8 mouse cellular contexts compared by ENCODE assay signal in genomic region chr8:121668553-121668952, GRCm38 (mm10). TPM values are rescaled to one million over a fixed set of nuclear protein-coding genes. Genes with fewer than 3 reads are reported as not detected.
DNase-seq lines count a peak whose midpoint lies in the region; ATAC-seq lines count a peak whose summit lies in the region.
"Had no signal": no experiment of that assay in that cellular context is flagged by ENCODE, and none has a peak within 500 bp of the region (broad histone marks: within the 10 kb centered on the region; RNA-seq: fewer than 3 reads in every experiment).

No protein-coding gene starts in this region.

- no peak overlapping the region for H3K4me2 ChIP-seq in neural tube, embryonic 12.5 days (replicated peaks)
- H3K4me2 ChIP-seq in neural tube, embryonic 15.5 days, result no peak overlapping the region
- peak overlapping the region; percentile 24; the same call in 1 of the 2 replicates for H3K4me2 ChIP-seq in forebrain, embryonic 13.5 days
- H3K4me2 ChIP-seq in intestine, embryonic 16.5 days (ENCODE audit: low read depth, low read length), result no peak overlapping the region
- H3K4me2 ChIP-seq in stomach, embryonic 16.5 days (ENCODE audit: low read depth, low read length), result no peak overlapping the region
- H3K4me2 ChIP-seq: liver, embryonic 13.5 days had no signal

- no peak overlapping the region for H3K27ac ChIP-seq in neural tube, embryonic 12.5 days
- H3K27ac ChIP-seq in neural tube, embryonic 15.5 days (replicated peaks), result no peak overlapping the region
- H3K27ac ChIP-seq in forebrain, embryonic 13.5 days, result peak overlapping the region; percentile 79
- peak overlapping the region; percentile 54 for H3K27ac ChIP-seq in intestine, embryonic 16.5 days (ENCODE audit: low read length)
- peak overlapping the region; percentile 60 for H3K27ac ChIP-seq in stomach, embryonic 16.5 days (ENCODE audit: low read length)
- H3K27ac ChIP-seq: liver, embryonic 13.5 days had no signal

- no peaks in the 10 kb centered on the region; the same call in 1 of the 2 replicates for H3K27me3 ChIP-seq in neural tube, embryonic 12.5 days (replicated peaks)
- no peaks in the 10 kb centered on the region for H3K27me3 ChIP-seq in neural tube, embryonic 15.5 days (replicated peaks)
- 0 out of 2 replicates have a peak, but pooled peaks cover 3% of the 10 kb centered on the region for H3K27me3 ChIP-seq in forebrain, embryonic 13.5 days
- H3K27me3 ChIP-seq in intestine, embryonic 16.5 days (replicated peaks; ENCODE audit: control insufficient read depth, insufficient read depth, low read length), result no peaks in the 10 kb centered on the region
- H3K27me3 ChIP-seq in stomach, embryonic 16.5 days (ENCODE audit: control insufficient read depth, insufficient read depth, low read length), result no peaks in the 10 kb centered on the region

- H3K9me3 ChIP-seq in neural tube, embryonic 12.5 days, result no peaks in the 10 kb centered on the region
- no peaks in the 10 kb centered on the region for H3K9me3 ChIP-seq in neural tube, embryonic 15.5 days (replicated peaks)
- no peaks in the 10 kb centered on the region for H3K9me3 ChIP-seq in forebrain, embryonic 13.5 days (replicated peaks)
- no peaks in the 10 kb centered on the region for H3K9me3 ChIP-seq in intestine, embryonic 16.5 days (ENCODE audit: control insufficient read depth, low read length)
- no peaks in the 10 kb centered on the region for H3K9me3 ChIP-seq in stomach, embryonic 16.5 days (replicated peaks; ENCODE audit: control insufficient read depth, low read length)
- H3K9me3 ChIP-seq: liver, embryonic 13.5 days had no signal

- no peak for DNase-seq in liver
- no peak for DNase-seq in testis, postnatal 10 days (ENCODE audit: low spot score)
- DNase-seq: liver, embryonic 13.5 days had no signal

- peaks cover 21% of the 10 kb centered on the region for H3K4me1 ChIP-seq in neural tube, embryonic 12.5 days
- peaks cover 22% of the 10 kb centered on the region for H3K4me1 ChIP-seq in neural tube, embryonic 15.5 days
- peaks cover 27% of the 10 kb centered on the region for H3K4me1 ChIP-seq in forebrain, embryonic 13.5 days
- peaks cover 15% of the 10 kb centered on the region for H3K4me1 ChIP-seq in intestine, embryonic 16.5 days (ENCODE audit: control insufficient read depth, insufficient read depth, low read length)
- H3K4me1 ChIP-seq in stomach, embryonic 16.5 days (ENCODE audit: control insufficient read depth, insufficient read depth, low read length), result peaks cover 31% of the 10 kb centered on the region
- H3K4me1 ChIP-seq: liver, embryonic 13.5 days had no signal

- no peak overlapping the region for H3K4me3 ChIP-seq in neural tube, embryonic 12.5 days
- no peak overlapping the region for H3K4me3 ChIP-seq in neural tube, embryonic 15.5 days (replicated peaks)
- H3K4me3 ChIP-seq in forebrain, embryonic 13.5 days, result no peak overlapping the region
- no peak overlapping the region for H3K4me3 ChIP-seq in intestine, embryonic 16.5 days (ENCODE audit: low read length)
- no peak overlapping the region for H3K4me3 ChIP-seq in stomach, embryonic 16.5 days (replicated peaks; ENCODE audit: low read length)
- H3K4me3 ChIP-seq: liver, embryonic 13.5 days had no signal

- WGBS in neural tube, embryonic 12.5 days, result 49% methylated on average over 6 of the region's 6 CpGs
- 38% methylated on average over 6 of the region's 6 CpGs for WGBS in neural tube, embryonic 15.5 days
- WGBS in forebrain, embryonic 13.5 days, result 50% methylated on average over 6 of the region's 6 CpGs
- 57% methylated on average over 6 of the region's 6 CpGs for WGBS in intestine, embryonic 16.5 days
- WGBS in stomach, embryonic 16.5 days, result 37% methylated on average over 6 of the region's 6 CpGs

- H3K36me3 ChIP-seq in neural tube, embryonic 12.5 days, result no peaks in the 10 kb centered on the region
- no peaks in the 10 kb centered on the region for H3K36me3 ChIP-seq in neural tube, embryonic 15.5 days
- no peaks in the 10 kb centered on the region for H3K36me3 ChIP-seq in forebrain, embryonic 13.5 days (ENCODE audit: poor library complexity, severe bottlenecking)
- H3K36me3 ChIP-seq in intestine, embryonic 16.5 days (ENCODE audit: control insufficient read depth, insufficient read depth, low read length), result no peaks in the 10 kb centered on the region
- H3K36me3 ChIP-seq in stomach, embryonic 16.5 days (ENCODE audit: control insufficient read depth, insufficient read depth, low read length), result no peaks in the 10 kb centered on the region
- H3K36me3 ChIP-seq: liver, embryonic 13.5 days had no signal

- H3K9ac ChIP-seq in neural tube, embryonic 12.5 days, result 0 out of 2 replicates have a peak overlapping the region, but pooled peaks have one; percentile 5
- no peak overlapping the region for H3K9ac ChIP-seq in neural tube, embryonic 15.5 days (replicated peaks)
- peak overlapping the region; percentile 26 for H3K9ac ChIP-seq in forebrain, embryonic 13.5 days
- no peak overlapping the region for H3K9ac ChIP-seq in intestine, embryonic 16.5 days (ENCODE audit: low read depth, low read length)
- peak overlapping the region; percentile 23; the same call in 1 of the 2 replicates for H3K9ac ChIP-seq in stomach, embryonic 16.5 days (ENCODE audit: low read length)
- H3K9ac ChIP-seq: liver, embryonic 13.5 days had no signal

- ATAC-seq in neural tube, embryonic 12.5 days (ENCODE audit: low FRiP score, low read depth), result 0 out of 2 replicates have a peak, but pooled peaks have one; percentile 7
- no peak; the same call in 1 of the 2 replicates for ATAC-seq in neural tube, embryonic 15.5 days (ENCODE audit: low FRiP score)
- ATAC-seq in forebrain, embryonic 13.5 days, result peak; percentile 96
- no peak for ATAC-seq in intestine, embryonic 16.5 days
- peak; percentile 42 for ATAC-seq in stomach, embryonic 16.5 days (ENCODE audit: insufficient read depth, low FRiP score)

RNA-seq across cellular contexts. Expression of gene Zcchc14, which starts 15.9 kb away (rescaled TPM):
- polyA plus RNA-seq in neural tube, embryonic 12.5 days (2016; fragmentation: Nextera tagmentation; extraction: Ambion mirVana), result 23.1 and 23.9 TPM in 2 replicates
- polyA plus RNA-seq in neural tube, embryonic 15.5 days (2015; fragmentation: Nextera tagmentation; extraction: Ambion mirVana), result 16.7 and 21.3 TPM in 2 replicates
- polyA plus RNA-seq in forebrain, embryonic 13.5 days (2015; fragmentation: Nextera tagmentation; extraction: Ambion mirVana), result 30.0 and 33.7 TPM in 2 replicates
- polyA plus RNA-seq in intestine, embryonic 16.5 days (2015; fragmentation: Nextera tagmentation; extraction: Ambion mirVana), result 7.7 and 9.5 TPM in 2 replicates
- 13.2 and 13.3 TPM in 2 replicates for polyA plus RNA-seq in stomach, embryonic 16.5 days (2015; fragmentation: Nextera tagmentation; extraction: Ambion mirVana)

Comparison
In these comparisons a context has a peak if more than half of its experiments do, and no peak if none do; other contexts are left out.
1. ATAC-seq: peak in neural tube, embryonic 12.5 days (single experiment), forebrain, embryonic 13.5 days (single experiment) and stomach, embryonic 16.5 days (single experiment); none in neural tube, embryonic 15.5 days (single experiment) and intestine, embryonic 16.5 days (single experiment).
2. H3K9ac ChIP-seq: peak in neural tube, embryonic 12.5 days (single experiment), forebrain, embryonic 13.5 days (single experiment) and stomach, embryonic 16.5 days (single experiment); none in neural tube, embryonic 15.5 days (single experiment) and intestine, embryonic 16.5 days (single experiment).
3. H3K27ac ChIP-seq: peak in forebrain, embryonic 13.5 days (single experiment), intestine, embryonic 16.5 days (single experiment) and stomach, embryonic 16.5 days (single experiment); none in neural tube, embryonic 12.5 days (single experiment) and neural tube, embryonic 15.5 days (single experiment).